Mouse (Mus musculus): Measurements from ENCODE around the gene Odf4. TPM values are rescaled to one million over a fixed set of nuclear protein-coding genes. Genes with fewer than 3 reads are reported as not detected.
A peak's percentile ranks its signal among the peaks of the same experiment; 100 is the strongest.
"Not testable (repeated sequence)": the region's sequence is repeated elsewhere in the genome, so short reads cannot be mapped to it uniquely, and the experiment has no call there.

Gene Odf4
- polyA plus RNA-seq, 1 experiment: not detected

- Histone ChIP-seq H3K27ac (replicated peaks; ENCODE audit: low read depth, low read length) (peak within 1 kb of the TSS; percentile 98), H3K4me1 (ENCODE audit: control insufficient read depth, insufficient read depth, insufficient read length, low read length) (peaks cover 3% of the 10 kb centered on the region; the same call in 1 of the 2 replicates), H3K4me3 (ENCODE audit: insufficient read depth, low read depth, low read length) (peak within 1 kb of the TSS; percentile 92)
Observed at GRCm38 (mm10) chr11:68957308-68957707, 30.4 kb upstream of the Odf4 start, which contains the start of gene Arhgef15. Gene Arhgef15, minus strand, starts transcription at chr11:68957480.

- Histone ChIP-seq H3K4me3 (ENCODE audit: insufficient read depth, low read depth, low read length) (peak overlapping the region; percentile 92), H3K4me1 (ENCODE audit: control insufficient read depth, insufficient read depth, insufficient read length, low read length) (peaks cover 3% of the 10 kb centered on the region; the same call in 1 of the 2 replicates), H3K27ac (replicated peaks; ENCODE audit: low read depth, low read length) (peak overlapping the region; percentile 98)
Observed at GRCm38 (mm10) chr11:68956697-68957096, 29.8 kb upstream of the Odf4 start.

DNA sequence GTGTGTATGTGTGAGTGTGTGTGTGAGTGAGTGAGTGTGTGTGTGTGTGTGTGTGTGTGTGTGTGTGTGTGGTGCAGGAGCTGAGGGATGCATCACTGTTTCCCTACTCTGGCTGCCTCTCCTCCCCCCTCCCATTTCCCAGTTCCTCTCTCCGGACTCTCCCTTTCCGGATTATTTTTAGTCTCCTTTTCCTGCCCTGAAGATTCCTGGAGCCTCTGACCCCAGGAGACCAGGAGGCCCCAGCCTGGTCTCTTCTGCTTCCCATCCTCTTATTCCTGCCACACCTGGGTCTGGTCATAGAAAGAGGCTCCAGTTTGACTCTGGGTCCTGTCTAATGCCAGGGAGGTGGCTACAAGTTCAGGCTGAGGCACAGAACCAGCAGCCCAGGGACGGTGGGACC lies 29.2 kb upstream of the Odf4 start:
- H3K4me1 ChIP-seq (ENCODE audit: control insufficient read depth, insufficient read depth, insufficient read length, low read length): peaks cover 3% of the 10 kb centered on the region; the same call in 1 of the 2 replicates
- peak overlapping the region; percentile 98 for H3K27ac ChIP-seq (replicated peaks; ENCODE audit: low read depth, low read length)
- H3K4me3 ChIP-seq (ENCODE audit: insufficient read depth, low read depth, low read length): peak overlapping the region; percentile 92

DNA sequence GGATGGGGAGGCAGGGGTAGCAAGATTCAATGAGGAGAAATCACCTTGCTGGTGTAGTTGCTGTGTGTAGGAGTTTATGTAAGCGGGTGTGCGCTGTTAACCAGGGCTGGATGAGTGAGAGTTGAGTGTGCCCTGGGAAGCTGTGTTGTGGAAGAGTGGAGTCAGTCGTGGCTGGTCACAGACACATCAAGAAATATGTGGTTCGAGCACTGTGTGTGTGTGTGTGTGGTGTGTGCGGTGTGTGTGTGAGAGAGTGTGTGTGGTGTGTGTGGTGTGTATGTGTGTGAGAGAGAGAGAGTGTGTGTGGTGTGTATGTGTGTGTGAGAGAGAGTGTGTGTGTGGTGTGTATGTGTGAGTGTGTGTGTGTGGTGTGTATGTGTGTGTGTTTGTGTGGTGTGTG lies 28.6 kb upstream of the Odf4 start:
- peaks cover 3% of the 10 kb centered on the region; the same call in 1 of the 2 replicates for H3K4me1 ChIP-seq (ENCODE audit: control insufficient read depth, insufficient read depth, insufficient read length, low read length)
- H3K27ac ChIP-seq (replicated peaks; ENCODE audit: low read depth, low read length): peak overlapping the region; percentile 86
- peak overlapping the region; percentile 92 for H3K4me3 ChIP-seq (ENCODE audit: insufficient read depth, low read depth, low read length)

GRCm38 (mm10) chr11:68954408-68954807 lies 27.5 kb upstream of the Odf4 start:
- peaks cover 3% of the 10 kb centered on the region; the same call in 1 of the 2 replicates for H3K4me1 ChIP-seq (ENCODE audit: control insufficient read depth, insufficient read depth, insufficient read length, low read length)
- H3K27ac ChIP-seq (replicated peaks; ENCODE audit: low read depth, low read length): peak overlapping the region; percentile 2; the same call in 1 of the 2 replicates
- peak overlapping the region; percentile 55 for H3K4me3 ChIP-seq (ENCODE audit: insufficient read depth, low read depth, low read length)

DNA sequence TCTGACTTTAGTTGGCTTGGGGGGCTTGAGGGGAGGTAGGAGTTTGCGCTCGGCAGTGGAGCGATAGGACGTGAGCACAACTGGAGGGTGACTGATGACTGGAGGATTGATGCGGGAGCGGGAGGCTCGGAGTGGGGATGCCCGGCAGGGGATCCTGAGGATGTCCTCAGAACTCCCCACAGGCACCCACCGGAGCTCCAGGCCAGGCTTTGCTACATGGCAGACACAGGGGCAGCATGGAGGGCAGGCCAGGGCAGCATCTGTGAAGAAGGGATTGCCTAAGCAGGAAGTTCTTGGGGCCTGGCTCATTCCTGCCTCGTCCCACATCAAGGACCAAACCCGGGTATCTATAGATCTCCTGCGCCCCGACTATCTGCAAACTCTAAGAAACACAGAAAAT lies 27.0 kb upstream of the Odf4 start:
- Histone ChIP-seq H3K27ac (replicated peaks; ENCODE audit: low read depth, low read length) (peak overlapping the region; percentile 23; the same call in 1 of the 2 replicates), H3K4me3 (ENCODE audit: insufficient read depth, low read depth, low read length) (peak overlapping the region; percentile 55), H3K4me1 (ENCODE audit: control insufficient read depth, insufficient read depth, insufficient read length, low read length) (peaks cover 3% of the 10 kb centered on the region; the same call in 1 of the 2 replicates)

GRCm38 (mm10) chr11:68947542-68947993 lies 20.7 kb upstream of the Odf4 start:
- no peak overlapping the region for H3K4me3 ChIP-seq (ENCODE audit: insufficient read depth, low read depth, low read length)
- H3K27ac ChIP-seq (replicated peaks; ENCODE audit: low read depth, low read length): no peak overlapping the region
- no peaks in the 10 kb centered on the region for H3K4me1 ChIP-seq (ENCODE audit: control insufficient read depth, insufficient read depth, insufficient read length, low read length)

DNA sequence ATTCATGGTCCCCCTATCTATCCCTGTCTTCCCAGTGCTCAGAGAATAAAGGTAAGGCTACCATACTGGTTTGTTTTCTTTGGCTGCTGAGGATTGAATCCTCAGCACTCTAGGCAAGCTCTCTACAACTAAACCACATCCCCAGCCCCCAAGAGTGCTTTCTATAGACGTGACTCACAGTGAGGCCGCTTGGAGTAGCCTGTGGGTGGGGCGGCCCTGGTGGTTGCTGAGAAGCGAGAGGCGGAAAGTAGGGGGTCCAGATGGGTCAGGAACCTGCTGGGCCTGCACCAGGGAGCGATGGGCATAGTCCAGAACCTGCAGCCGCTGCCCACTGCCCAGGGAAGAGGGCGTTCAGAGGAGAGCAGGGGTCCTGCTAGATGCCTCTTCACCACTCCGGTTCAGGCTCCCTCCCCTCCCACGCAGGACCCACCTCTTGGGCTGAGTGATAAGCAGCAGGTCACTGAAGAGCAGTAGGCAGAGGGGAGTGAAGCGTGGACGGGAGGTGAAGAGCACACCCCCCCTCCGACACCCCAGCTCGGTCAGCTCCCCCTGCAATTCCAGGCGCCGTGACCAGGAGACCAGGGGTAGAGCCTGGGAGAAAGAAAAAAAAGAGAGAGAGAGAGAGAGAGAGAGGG lies 20.0 kb upstream of the Odf4 start:
- Histone ChIP-seq H3K4me1 (ENCODE audit: control insufficient read depth, insufficient read depth, insufficient read length, low read length) (no peaks in the 10 kb centered on the region), H3K27ac (replicated peaks; ENCODE audit: low read depth, low read length) (no peak overlapping the region), H3K4me3 (ENCODE audit: insufficient read depth, low read depth, low read length) (no peak overlapping the region)

GRCm38 (mm10) chr11:68946001-68946400 lies 19.1 kb upstream of the Odf4 start:
- Histone ChIP-seq H3K4me1 (ENCODE audit: control insufficient read depth, insufficient read depth, insufficient read length, low read length) (no peaks in the 10 kb centered on the region), H3K27ac (replicated peaks; ENCODE audit: low read depth, low read length) (no peak overlapping the region), H3K4me3 (ENCODE audit: insufficient read depth, low read depth, low read length) (no peak overlapping the region)

- Histone ChIP-seq H3K4me3 (ENCODE audit: insufficient read depth, low read depth, low read length) (no peak overlapping the region), H3K27ac (replicated peaks; ENCODE audit: low read depth, low read length) (no peak overlapping the region), H3K4me1 (ENCODE audit: control insufficient read depth, insufficient read depth, insufficient read length, low read length) (peaks cover 4% of the 10 kb centered on the region; the same call in 1 of the 2 replicates)
Observed at GRCm38 (mm10) chr11:68945245-68945644, 18.4 kb upstream of the Odf4 start.

GRCm38 (mm10) chr11:68942731-68943130 lies 15.8 kb upstream of the Odf4 start:
- Histone ChIP-seq H3K4me1 (ENCODE audit: control insufficient read depth, insufficient read depth, insufficient read length, low read length) (peaks cover 4% of the 10 kb centered on the region; the same call in 1 of the 2 replicates), H3K4me3 (ENCODE audit: insufficient read depth, low read depth, low read length) (no peak overlapping the region), H3K27ac (replicated peaks; ENCODE audit: low read depth, low read length) (no peak overlapping the region)

DNA sequence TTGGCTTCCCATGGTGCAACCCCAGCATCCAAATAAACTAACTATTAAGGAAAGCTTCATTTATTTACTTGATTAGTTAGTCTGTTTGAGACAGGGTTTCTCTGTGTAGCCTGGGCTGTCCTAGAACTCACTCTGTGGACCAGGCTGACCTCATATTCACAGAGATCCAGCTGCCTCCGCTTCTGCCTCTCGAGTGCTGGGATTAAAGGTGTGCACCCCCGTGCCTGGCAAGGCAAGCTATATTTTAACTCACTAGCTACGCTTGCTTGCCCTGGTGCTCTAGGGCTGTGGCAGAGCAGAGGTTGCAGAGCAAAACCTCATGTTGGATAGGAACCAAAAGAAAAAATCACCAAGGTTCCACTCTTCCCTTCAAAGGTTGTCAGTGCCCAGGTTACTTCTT lies 13.6 kb upstream of the Odf4 start:
- Histone ChIP-seq H3K27ac (replicated peaks; ENCODE audit: low read depth, low read length) (no peak overlapping the region), H3K4me3 (ENCODE audit: insufficient read depth, low read depth, low read length) (no peak overlapping the region), H3K4me1 (ENCODE audit: control insufficient read depth, insufficient read depth, insufficient read length, low read length) (peaks cover 4% of the 10 kb centered on the region; the same call in 1 of the 2 replicates)

- H3K4me3 ChIP-seq (ENCODE audit: insufficient read depth, low read depth, low read length): peak overlapping the region; percentile 62
- H3K4me1 ChIP-seq (ENCODE audit: control insufficient read depth, insufficient read depth, insufficient read length, low read length): peaks cover 4% of the 10 kb centered on the region; the same call in 1 of the 2 replicates
- peak overlapping the region; percentile 57 for H3K27ac ChIP-seq (replicated peaks; ENCODE audit: low read depth, low read length)
Observed at GRCm38 (mm10) chr11:68939451-68940304, 12.8 kb upstream of the Odf4 start.

GRCm38 (mm10) chr11:68936951-68937350 lies 10.1 kb upstream of the Odf4 start:
- not testable (repeated sequence) for H3K4me3 ChIP-seq (ENCODE audit: insufficient read depth, low read depth, low read length); H3K27ac ChIP-seq (replicated peaks; ENCODE audit: low read depth, low read length); H3K4me1 ChIP-seq (ENCODE audit: control insufficient read depth, insufficient read depth, insufficient read length, low read length)

DNA sequence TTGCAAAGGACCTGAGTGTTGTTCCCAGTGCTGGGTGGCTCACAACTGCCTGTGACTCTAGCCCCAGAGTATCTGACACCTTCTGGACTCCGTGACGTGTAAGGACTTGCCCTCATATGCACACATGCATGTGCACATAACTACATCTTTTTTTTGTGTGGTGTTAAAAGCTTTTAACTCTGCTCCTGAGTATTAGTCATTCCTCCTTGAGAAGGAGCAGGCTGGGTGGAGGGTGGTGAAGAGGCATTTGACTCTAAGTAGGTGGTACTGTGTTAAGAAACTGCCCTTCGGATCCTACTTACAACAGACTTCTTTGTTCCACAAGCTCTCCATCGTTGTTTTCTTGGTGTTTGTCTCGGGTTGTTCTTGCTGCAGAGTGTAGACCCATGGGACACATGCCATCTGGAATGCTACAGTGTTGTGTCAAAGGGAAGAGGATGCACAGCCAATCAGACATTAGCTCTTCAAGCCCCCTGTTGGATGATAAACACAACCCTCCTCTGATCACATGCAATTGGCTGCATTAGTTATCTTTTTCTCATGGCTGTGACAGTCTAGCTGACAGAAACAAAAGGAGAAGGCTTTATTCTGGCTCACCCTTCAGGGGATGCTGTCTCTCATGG lies 7.1 kb upstream of the Odf4 start:
- Histone ChIP-seq H3K27ac (replicated peaks; ENCODE audit: low read depth, low read length) (no peak overlapping the region), H3K4me1 (ENCODE audit: control insufficient read depth, insufficient read depth, insufficient read length, low read length) (no peaks in the 10 kb centered on the region), H3K4me3 (ENCODE audit: insufficient read depth, low read depth, low read length) (no peak overlapping the region)
